Mouse (Mus musculus): ENCODE measurements around the gene Phkg2.

Gene Phkg2

GRCm38 (mm10) chr7:127572895-127573471 lies at the start of gene Phkg2:
Gene Phkg2 (plus strand): TSS chr7:127573340.
- DNase-seq (ENCODE audit: low spot score in 2 of 2), result peak; percentile 93

- DNase-seq (ENCODE audit: low spot score in 2 of 2), result no peak
Observed at GRCm38 (mm10) chr7:127541671-127542070, 31.5 kb upstream of the Phkg2 start.

GRCm38 (mm10) chr7:127549116-127549835 lies 23.9 kb upstream of the Phkg2 start:
- DNase-seq (ENCODE audit: low spot score in 2 of 2), result no peak

GRCm38 (mm10) chr7:127551558-127551957 lies 21.6 kb upstream of the Phkg2 start:
- DNase-seq (ENCODE audit: low spot score in 2 of 2), result no peak

- no peak for DNase-seq (ENCODE audit: low spot score in 2 of 2)
Observed at GRCm38 (mm10) chr7:127560580-127560979, 12.6 kb upstream of the Phkg2 start.

GRCm38 (mm10) chr7:127561340-127561858 lies 11.7 kb upstream of the Phkg2 start, which contains the start of gene Tmem265:
Gene Tmem265 (plus strand): TSS chr7:127561390.
- no peak for DNase-seq (ENCODE audit: low spot score in 2 of 2)

- DNase-seq (ENCODE audit: low spot score in 2 of 2), result no peak
Observed at GRCm38 (mm10) chr7:127564381-127565150, 8.6 kb upstream of the Phkg2 start.

GRCm38 (mm10) chr7:127573503-127574008 lies 416 bp downstream of the Phkg2 start:
- no peak for DNase-seq (ENCODE audit: low spot score in 2 of 2)

- DNase-seq (ENCODE audit: low spot score in 2 of 2), result no peak
Observed at GRCm38 (mm10) chr7:127574115-127574514, 975 bp downstream of the Phkg2 start.

GRCm38 (mm10) chr7:127583260-127583659 lies 10.1 kb downstream of the Phkg2 start:
- no peak for DNase-seq (ENCODE audit: low spot score in 2 of 2)

- DNase-seq (ENCODE audit: low spot score in 2 of 2), result peak; percentile 28 to 48
Observed at GRCm38 (mm10) chr7:127585031-127585430, 11.9 kb downstream of the Phkg2 start.

GRCm38 (mm10) chr7:127586149-127586548 lies 13.0 kb downstream of the Phkg2 start:
- no peak for DNase-seq (ENCODE audit: low spot score in 2 of 2)

- DNase-seq (ENCODE audit: low spot score in 2 of 2), result no peak
Observed at GRCm38 (mm10) chr7:127587196-127587595, 14.1 kb downstream of the Phkg2 start.

GRCm38 (mm10) chr7:127588011-127588871 lies 15.1 kb downstream of the Phkg2 start, which contains the start of the genes Ccdc189 and Rnf40:
Gene Ccdc189 (minus strand): TSS chr7:127588595.
Gene Rnf40 (plus strand): TSS chr7:127588767.
- peak; percentile 94 to 95 for DNase-seq (ENCODE audit: low spot score in 2 of 2)

- DNase-seq (ENCODE audit: low spot score in 2 of 2), result no peak
Observed at GRCm38 (mm10) chr7:127588901-127589300, 15.8 kb downstream of the Phkg2 start.

- DNase-seq (ENCODE audit: low spot score in 2 of 2), result no peak
Observed at GRCm38 (mm10) chr7:127589637-127590036, 16.5 kb downstream of the Phkg2 start.

- no peak for DNase-seq (ENCODE audit: low spot score in 2 of 2)
Observed at GRCm38 (mm10) chr7:127591108-127591507, 18.0 kb downstream of the Phkg2 start.

GRCm38 (mm10) chr7:127592575-127592974 lies 19.4 kb downstream of the Phkg2 start:
- no peak for DNase-seq (ENCODE audit: low spot score in 2 of 2)

- DNase-seq (ENCODE audit: low spot score in 2 of 2), result no peak
Observed at GRCm38 (mm10) chr7:127596747-127597146, 23.6 kb downstream of the Phkg2 start.

- no peak for DNase-seq (ENCODE audit: low spot score in 2 of 2)
Observed at GRCm38 (mm10) chr7:127600612-127601011, 27.5 kb downstream of the Phkg2 start.

- DNase-seq (ENCODE audit: low spot score in 2 of 2), result no peak
Observed at GRCm38 (mm10) chr7:127601735-127602134, 28.6 kb downstream of the Phkg2 start.

Measured in natural killer cell, adult 2 months (primary cell).